Mouse (Mus musculus) limb, embryonic 15.5 days (tissue): Measurements from ENCODE around the gene Tusc2. TPM values are rescaled to one million over a fixed set of nuclear protein-coding genes. Genes with fewer than 3 reads are reported as not detected.

Experiments
- ATAC-seq: fragments of 200-750 bp; cut with Nextera tagmentation; 2 replicates; pipeline ENCODE4 v1.8.0; 2017; ENCODE audit warnings: low read depth, moderate TSS enrichment; ENCODE audit not compliant: insufficient number of reproducible peaks, low FRiP score, low TSS enrichment
- H3K27ac ChIP-seq: fragments of 300-500 bp; sonication (generic); 2 replicates; pipeline ENCODE4 v1.5.1; 2015; ENCODE audit warnings: moderate library complexity, mild to moderate bottlenecking, inconsistent platforms
- H3K27me3 ChIP-seq: fragments of 300-500 bp; sonication (generic); 2 replicates; pipeline ENCODE4 v1.6.1; 2015; ENCODE audit warnings: inconsistent platforms
- H3K36me3 ChIP-seq: fragments of 300-500 bp; sonication (generic); 2 replicates; pipeline ENCODE4 v1.6.1; 2015; ENCODE audit warnings: inconsistent platforms
- H3K4me1 ChIP-seq: fragments of 300-500 bp; sonication (generic); 2 replicates; pipeline ENCODE4 v1.6.1; 2015; ENCODE audit warnings: inconsistent platforms
- H3K4me2 ChIP-seq: fragments of 300-500 bp; sonication (generic); 2 replicates; pipeline ENCODE4 v1.6.1; 2015; ENCODE audit warnings: mild to moderate bottlenecking, inconsistent platforms
- H3K4me3 ChIP-seq: fragments of 300-500 bp; sonication (generic); 2 replicates; pipeline ENCODE4 v1.5.1; 2015; ENCODE audit warnings: mild to moderate bottlenecking, inconsistent platforms
- H3K9ac ChIP-seq: fragments of 300-500 bp; sonication (generic); 2 replicates; pipeline ENCODE4 v1.6.1; 2015; ENCODE audit warnings: inconsistent platforms
- H3K9me3 ChIP-seq: fragments of 300-500 bp; sonication (generic); 2 replicates; pipeline ENCODE4 v1.6.1; 2016; ENCODE audit warnings: inconsistent platforms
- WGBS: fragments of 180-500 bp; shearing (Covaris S2); methylation state at CpG from one replicate; pipeline ENCODE4 v1.1.7; 2015; 5-methylcytosine and 5-hydroxymethylcytosine counted together
- polyA plus RNA-seq: library from polyadenylated mRNA; unstranded; fragments of >200 nt; fragmentation: Nextera tagmentation; extraction: Ambion mirVana; gene quantifications from 2 replicates; pipeline ENCODE4 v1.2.1, GENCODE M21; 2015

Tusc2 gene
- polyA plus RNA-seq, 1 experiment from 2014 or later: 37.3 TPM

- peaks cover 49% of the 10 kb centered on the region for H3K4me1 ChIP-seq
- peaks cover 36% of the 10 kb centered on the region for H3K36me3 ChIP-seq
- H3K4me3 ChIP-seq: no peak overlapping the region
- no peak overlapping the region for H3K4me2 ChIP-seq
- H3K27ac ChIP-seq: no peak overlapping the region
- ATAC-seq: no peak
- H3K9me3 ChIP-seq: no peaks in the 10 kb centered on the region
- no peaks in the 10 kb centered on the region for H3K27me3 ChIP-seq
- no peak overlapping the region for H3K9ac ChIP-seq
- WGBS: 96% methylated on average over 3 of the region's 3 CpGs
Measured at GRCm38 (mm10) chr9:107538711-107539110, 24.3 kb upstream of the Tusc2 start.

GRCm38 (mm10) chr9:107539940-107540339, 23.1 kb upstream of the Tusc2 start:
- 96% methylated on average over 8 of the region's 8 CpGs for WGBS
- H3K36me3 ChIP-seq: peaks cover 47% of the 10 kb centered on the region

GRCm38 (mm10) chr9:107540420-107540819, 22.6 kb upstream of the Tusc2 start:
- H3K36me3 ChIP-seq: peaks cover 52% of the 10 kb centered on the region
- peaks cover 52% of the 10 kb centered on the region for H3K4me1 ChIP-seq
- H3K4me3 ChIP-seq: no peak overlapping the region
- no peaks in the 10 kb centered on the region for H3K27me3 ChIP-seq
- WGBS: 69% methylated on average over 4 of the region's 4 CpGs
- no peak overlapping the region for H3K9ac ChIP-seq
- H3K9me3 ChIP-seq: no peaks in the 10 kb centered on the region
- no peak for ATAC-seq
- H3K4me2 ChIP-seq: no peak overlapping the region
- H3K27ac ChIP-seq: no peak overlapping the region

More at GRCm38 (mm10) chr9:107539940-107540339, 23.1 kb upstream of the Tusc2 start:
- Histone ChIP-seq H3K27me3 (no peaks in the 10 kb centered on the region), H3K9ac (no peak overlapping the region), H3K4me1 (peaks cover 52% of the 10 kb centered on the region), H3K27ac (no peak overlapping the region), H3K4me2 (no peak overlapping the region), H3K4me3 (no peak overlapping the region), H3K9me3 (no peaks in the 10 kb centered on the region)
- no peak for ATAC-seq

- H3K27ac ChIP-seq: 0 out of 2 replicates have a peak overlapping the region, but pooled peaks have one; percentile 77
- H3K9me3 ChIP-seq: no peaks in the 10 kb centered on the region
- peaks cover 50% of the 10 kb centered on the region for H3K4me1 ChIP-seq
- H3K4me2 ChIP-seq: peak overlapping the region; percentile 93
- WGBS: 29% methylated on average over 10 of the region's 10 CpGs
- no peaks in the 10 kb centered on the region for H3K27me3 ChIP-seq
- no peak for ATAC-seq
- peaks cover 53% of the 10 kb centered on the region for H3K36me3 ChIP-seq
- peak overlapping the region; percentile 76 for H3K4me3 ChIP-seq
- H3K9ac ChIP-seq: no peak overlapping the region
Measured at GRCm38 (mm10) chr9:107541005-107541404, 22.1 kb upstream of the Tusc2 start.

- Histone ChIP-seq H3K27me3 (no peaks in the 10 kb centered on the region), H3K4me2 (peak within 1 kb of the TSS; percentile 93), H3K9me3 (no peaks in the 10 kb centered on the region), H3K4me1 (peaks cover 47% of the 10 kb centered on the region), H3K9ac (peak within 1 kb of the TSS; percentile 57), H3K27ac (peak within 1 kb of the TSS; percentile 77), H3K4me3 (peak within 1 kb of the TSS; percentile 76), H3K36me3 (peaks cover 53% of the 10 kb centered on the region)
- ATAC-seq: peak; percentile 86
- under 1% methylated on average over 46 of the region's 46 CpGs for WGBS
Measured at GRCm38 (mm10) chr9:107541474-107542351, 21.3 kb upstream of the Tusc2 start, which contains the start of the genes Cyb561d2 and Nprl2. TSS of gene Cyb561d2 (minus strand) at chr9:107542193. TSS of gene Nprl2 (plus strand) at chr9:107542226.

- H3K9ac ChIP-seq: peak overlapping the region; percentile 57
- H3K36me3 ChIP-seq: peaks cover 52% of the 10 kb centered on the region
- H3K4me3 ChIP-seq: peak overlapping the region; percentile 76
- H3K27ac ChIP-seq: peak overlapping the region; percentile 63
- peak overlapping the region; percentile 93 for H3K4me2 ChIP-seq
- H3K27me3 ChIP-seq: no peaks in the 10 kb centered on the region
- no peak for ATAC-seq
- WGBS: 1% methylated on average over 11 of the region's 11 CpGs
- H3K4me1 ChIP-seq: peaks cover 47% of the 10 kb centered on the region
- no peaks in the 10 kb centered on the region for H3K9me3 ChIP-seq
Measured at GRCm38 (mm10) chr9:107542352-107542686, 20.7 kb upstream of the Tusc2 start.

- H3K36me3 ChIP-seq: peaks cover 48% of the 10 kb centered on the region
Measured at GRCm38 (mm10) chr9:107542721-107543120, 20.3 kb upstream of the Tusc2 start.

GRCm38 (mm10) chr9:107543299-107543698, 19.8 kb upstream of the Tusc2 start:
- no peaks in the 10 kb centered on the region for H3K9me3 ChIP-seq
- H3K9ac ChIP-seq: no peak overlapping the region
- peaks cover 51% of the 10 kb centered on the region for H3K4me1 ChIP-seq
- no peak overlapping the region for H3K4me2 ChIP-seq
- no peak for ATAC-seq
- 80% methylated on average over 11 of the region's 11 CpGs for WGBS
- no peaks in the 10 kb centered on the region for H3K27me3 ChIP-seq
- H3K36me3 ChIP-seq: peaks cover 42% of the 10 kb centered on the region
- no peak overlapping the region for H3K27ac ChIP-seq
- H3K4me3 ChIP-seq: no peak overlapping the region

More at GRCm38 (mm10) chr9:107542721-107543120, 20.3 kb upstream of the Tusc2 start:
- H3K9me3 ChIP-seq: no peaks in the 10 kb centered on the region
- peaks cover 49% of the 10 kb centered on the region for H3K4me1 ChIP-seq
- no peak overlapping the region for H3K9ac ChIP-seq
- 41% methylated on average over 8 of the region's 8 CpGs for WGBS
- H3K27ac ChIP-seq: no peak overlapping the region
- no peaks in the 10 kb centered on the region for H3K27me3 ChIP-seq
- H3K4me3 ChIP-seq: peak overlapping the region; percentile 76
- H3K4me2 ChIP-seq: peak overlapping the region; percentile 93
- no peak for ATAC-seq

GRCm38 (mm10) chr9:107544196-107544700, 18.8 kb upstream of the Tusc2 start:
- no peak overlapping the region for H3K4me2 ChIP-seq
- H3K9me3 ChIP-seq: no peaks in the 10 kb centered on the region
- no peak overlapping the region for H3K9ac ChIP-seq
- peaks cover 33% of the 10 kb centered on the region for H3K36me3 ChIP-seq
- no peak overlapping the region for H3K27ac ChIP-seq
- no peak for ATAC-seq
- no peak overlapping the region for H3K4me3 ChIP-seq
- no peaks in the 10 kb centered on the region for H3K27me3 ChIP-seq
- WGBS: 92% methylated on average over 17 of the region's 17 CpGs
- peaks cover 51% of the 10 kb centered on the region for H3K4me1 ChIP-seq

GRCm38 (mm10) chr9:107544729-107545128, 18.3 kb upstream of the Tusc2 start:
- 91% methylated on average over 12 of the region's 12 CpGs for WGBS
- H3K4me1 ChIP-seq: peaks cover 53% of the 10 kb centered on the region
- no peaks in the 10 kb centered on the region for H3K27me3 ChIP-seq
- H3K27ac ChIP-seq: no peak overlapping the region
- H3K9me3 ChIP-seq: no peaks in the 10 kb centered on the region
- peaks cover 28% of the 10 kb centered on the region for H3K36me3 ChIP-seq
- H3K9ac ChIP-seq: no peak overlapping the region
- ATAC-seq: no peak
- no peak overlapping the region for H3K4me2 ChIP-seq
- no peak overlapping the region for H3K4me3 ChIP-seq

- 80% methylated on average over 10 of the region's 10 CpGs for WGBS
- no peak for ATAC-seq
- Histone ChIP-seq H3K9ac (no peak overlapping the region), H3K9me3 (no peaks in the 10 kb centered on the region), H3K27me3 (no peaks in the 10 kb centered on the region), H3K4me3 (no peak overlapping the region), H3K27ac (no peak overlapping the region), H3K4me2 (no peak overlapping the region), H3K4me1 (peaks cover 54% of the 10 kb centered on the region), H3K36me3 (peaks cover 23% of the 10 kb centered on the region)
Measured at GRCm38 (mm10) chr9:107545199-107545598, 17.9 kb upstream of the Tusc2 start.

- Histone ChIP-seq H3K27me3 (no peaks in the 10 kb centered on the region), H3K9ac (no peak overlapping the region), H3K4me2 (no peak overlapping the region), H3K9me3 (no peaks in the 10 kb centered on the region), H3K4me3 (no peak overlapping the region), H3K27ac (no peak overlapping the region), H3K36me3 (peaks cover 21% of the 10 kb centered on the region), H3K4me1 (peaks cover 57% of the 10 kb centered on the region)
- 10% methylated on average over 3 of the region's 3 CpGs for WGBS
- ATAC-seq: no peak
Measured at GRCm38 (mm10) chr9:107545602-107546001, 17.5 kb upstream of the Tusc2 start.
